Mouse (Mus musculus) B cell, adult 2 months (primary cell): ENCODE measurements around the gene Nhp2.

ENCODE experiments used
- DNase-seq, 2 experiments: peaks; one replicate each; pipeline ENCODE4 v3.0.0; 2022

Nhp2 gene

GRCm38 (mm10) chr11:51637971-51638414 is 18.5 kb downstream of the Nhp2 start:
- DNase-seq, result peak; percentile 85 to 86

DNA sequence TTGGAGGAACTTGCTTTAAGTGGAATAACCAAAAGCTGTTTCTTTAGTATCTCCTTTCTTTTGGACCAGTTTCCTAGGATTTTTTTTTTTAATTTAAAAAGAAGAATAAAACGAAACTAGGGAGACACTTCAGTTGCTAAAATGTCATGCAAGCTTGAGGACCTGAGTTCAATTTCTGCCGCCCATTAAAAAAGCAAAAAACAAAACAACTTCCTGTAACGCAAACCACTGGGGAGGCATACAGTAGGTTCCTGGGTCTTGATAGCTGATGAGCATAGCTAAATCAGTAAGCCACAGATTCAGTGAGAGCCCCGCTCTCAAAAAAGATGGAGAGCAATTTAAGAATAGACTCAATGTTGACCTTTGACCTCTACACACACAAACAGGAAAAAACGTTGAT is 19.0 kb downstream of the Nhp2 start:
- no peak for DNase-seq

- no peak for DNase-seq
Measured at GRCm38 (mm10) chr11:51640748-51641147, 21.2 kb downstream of the Nhp2 start.

GRCm38 (mm10) chr11:51643202-51643601 is 23.7 kb downstream of the Nhp2 start:
- no peak for DNase-seq

- peak; percentile 37 to 42 for DNase-seq
Measured at GRCm38 (mm10) chr11:51643761-51644160, 24.2 kb downstream of the Nhp2 start.

DNA sequence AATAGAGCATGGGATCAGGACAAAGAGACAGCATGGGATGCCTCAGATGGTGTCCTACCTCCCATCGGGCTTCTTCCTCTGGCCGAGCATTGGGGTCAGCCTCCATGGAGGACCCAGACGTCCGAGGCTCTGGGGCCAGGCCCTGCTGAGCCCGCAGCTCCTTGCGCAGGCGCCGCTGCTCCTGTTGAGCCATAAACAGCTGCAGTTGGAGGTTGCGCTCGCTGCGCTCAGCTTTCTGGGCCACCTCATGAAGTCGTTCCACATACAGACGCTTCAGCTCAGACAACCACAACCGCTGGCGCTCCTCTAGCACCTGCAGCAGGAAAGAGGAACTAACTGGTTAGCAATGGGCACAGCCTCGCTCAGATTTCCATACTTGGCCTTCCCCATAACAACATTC is 24.7 kb downstream of the Nhp2 start:
- peak; percentile 79 to 81 for DNase-seq

GRCm38 (mm10) chr11:51645293-51645692 is 25.8 kb downstream of the Nhp2 start:
- DNase-seq, result no peak

DNA sequence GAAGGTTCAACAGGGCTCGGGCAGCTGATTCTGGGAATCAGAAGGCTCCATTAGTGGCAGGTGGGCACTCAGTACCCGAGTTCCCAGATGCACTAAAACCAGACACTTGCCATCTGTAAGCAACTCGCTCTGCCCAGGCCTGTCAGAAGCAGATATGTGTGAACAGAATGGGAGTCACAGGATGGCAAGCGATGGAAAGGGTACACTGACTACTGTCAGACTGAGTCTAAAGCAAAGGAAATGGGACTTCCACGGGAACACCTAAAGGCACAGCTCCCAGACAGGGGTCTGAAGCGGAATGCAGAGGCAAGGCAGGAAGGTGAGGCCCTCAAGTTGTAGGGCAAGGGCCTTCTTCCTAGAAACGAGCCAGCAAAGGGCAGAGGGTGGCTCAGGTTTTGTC is 26.7 kb downstream of the Nhp2 start:
- DNase-seq, result no peak

DNA sequence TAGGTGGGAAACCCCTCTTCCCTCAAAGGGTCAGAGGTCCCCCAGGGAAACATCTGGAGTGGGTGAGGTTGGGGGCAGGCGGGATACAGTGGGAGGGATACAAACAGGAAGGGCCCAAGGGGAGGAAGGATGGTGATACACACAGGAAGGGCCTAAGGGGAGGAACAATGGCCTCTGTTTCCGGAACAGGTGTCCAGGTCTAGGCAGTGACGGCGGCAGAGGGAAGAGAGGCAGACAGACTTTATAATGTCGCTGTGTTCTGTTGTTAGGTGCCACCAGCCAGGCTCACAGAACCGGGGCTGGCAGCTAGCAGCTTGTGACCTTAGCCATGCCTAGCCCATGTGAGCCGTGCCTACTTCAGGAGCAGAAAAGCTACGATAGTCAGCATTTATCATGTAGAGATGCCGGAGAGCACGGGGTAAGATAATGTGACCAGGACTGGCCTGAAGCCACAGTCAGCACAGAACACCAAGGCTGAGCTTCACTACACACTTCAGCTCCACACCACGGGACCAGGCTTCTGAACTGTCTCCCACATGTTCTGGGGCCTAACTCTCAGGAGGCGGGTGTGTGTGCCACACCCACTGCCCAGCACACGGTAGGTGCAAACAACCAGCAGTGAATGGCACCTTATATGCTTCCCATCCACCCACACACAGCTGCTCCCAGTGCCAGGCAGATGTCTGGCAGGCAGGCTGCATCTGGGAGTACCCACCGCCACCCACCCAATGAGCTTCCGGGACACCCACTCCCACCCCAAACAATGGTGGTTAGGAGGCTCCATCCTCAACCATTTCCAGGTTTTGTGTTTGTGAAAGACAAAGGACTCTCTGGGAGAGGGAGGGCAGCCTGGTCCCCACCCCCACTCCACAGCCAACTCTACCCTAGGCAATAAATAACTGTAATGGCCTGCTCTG is 27.5 kb downstream of the Nhp2 start:
- DNase-seq, result peak; percentile 48 to 49

DNA sequence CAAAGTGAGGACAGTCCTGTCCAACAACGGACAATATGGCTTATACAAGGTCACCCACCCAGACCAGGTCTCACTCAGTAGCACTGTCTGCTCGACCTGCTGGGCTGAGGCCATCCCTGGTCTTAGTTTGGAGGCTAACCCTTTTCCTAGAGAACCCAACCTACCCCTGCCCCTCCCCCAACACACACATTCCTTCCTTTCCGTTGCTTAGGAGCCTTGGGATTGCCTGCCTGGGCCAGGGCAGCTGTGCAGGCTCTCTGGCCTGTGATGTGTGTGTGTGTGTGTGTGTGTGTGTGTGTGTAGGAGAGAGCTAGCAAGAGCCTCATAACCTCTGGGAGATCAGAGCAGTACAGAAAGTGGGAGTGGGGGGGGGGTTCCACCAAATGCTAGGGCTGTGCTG is 29.0 kb downstream of the Nhp2 start:
- no peak for DNase-seq

DNA sequence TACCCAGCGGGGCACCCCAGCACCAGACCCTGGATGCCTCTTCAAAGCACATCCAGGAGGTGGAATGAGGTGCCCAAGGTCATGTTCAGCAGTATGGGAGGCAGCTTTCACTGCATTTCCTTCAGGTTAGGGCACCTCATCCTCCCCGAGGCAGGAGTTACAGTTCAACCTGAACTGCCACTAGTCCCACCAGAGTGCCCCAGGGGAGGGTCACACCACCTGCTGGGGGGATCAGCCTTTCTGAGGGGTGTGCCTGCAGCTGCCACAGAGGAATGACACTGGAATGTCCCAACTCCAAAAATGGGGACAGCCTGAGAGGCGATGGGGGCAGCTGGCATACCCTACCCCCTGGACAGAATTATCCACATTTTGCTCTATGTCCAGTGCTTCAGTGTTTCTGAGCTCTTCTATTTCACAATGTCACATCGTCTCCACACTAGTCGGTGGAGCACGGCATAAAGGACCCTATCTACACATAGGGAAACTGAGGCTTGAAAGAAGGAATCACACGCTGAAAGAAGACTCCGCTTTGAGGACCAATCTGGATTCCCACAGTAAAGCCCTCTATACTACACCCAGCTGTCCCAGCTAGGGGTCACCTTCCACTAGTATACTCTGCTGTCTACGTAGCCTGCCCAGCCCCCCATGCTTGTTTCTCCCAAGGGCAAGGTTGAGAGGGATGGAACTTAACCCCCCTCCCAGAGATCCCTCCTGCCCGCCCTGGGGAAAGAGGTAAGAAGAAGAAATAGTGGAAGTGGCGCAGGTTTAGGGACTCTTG is 29.8 kb downstream of the Nhp2 start:
- DNase-seq, result no peak

DNA sequence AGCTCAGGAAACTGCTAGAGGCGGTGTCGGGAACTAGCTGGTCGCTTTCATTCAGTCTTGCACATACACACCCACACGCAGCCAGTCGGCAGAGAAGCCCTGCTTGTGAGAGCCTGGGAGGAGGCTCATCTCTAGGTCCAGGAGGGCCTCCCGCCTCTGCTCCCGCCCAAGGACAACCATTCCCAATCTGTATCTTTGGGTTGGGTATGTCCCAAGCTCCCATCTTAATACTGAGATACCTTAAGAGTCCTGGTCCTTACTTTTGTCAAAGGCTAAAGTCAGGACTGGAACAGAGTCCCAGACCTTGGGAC is 30.3 kb downstream of the Nhp2 start:
- DNase-seq, result peak in 1 of 2 experiments; percentile 30

DNA sequence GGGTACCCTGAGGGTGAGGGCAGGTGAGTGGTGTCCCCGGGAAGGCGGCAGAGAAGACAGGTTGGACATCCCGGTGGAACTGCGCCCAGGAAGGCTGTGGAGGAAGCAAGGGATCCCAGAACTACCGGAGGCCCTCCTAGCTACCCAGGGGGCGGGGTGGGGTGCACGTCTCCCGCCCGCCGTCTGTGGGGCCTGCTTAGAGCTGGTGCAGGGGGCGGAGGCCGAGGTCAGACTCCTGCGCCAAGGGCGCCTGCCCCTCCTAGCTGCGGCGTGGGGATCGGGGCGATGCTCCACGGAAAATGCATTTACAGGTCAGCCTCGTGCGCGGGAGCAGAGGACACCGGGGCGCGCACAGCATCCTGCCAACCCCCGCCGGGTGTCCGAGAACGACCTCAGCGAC is 30.7 kb downstream of the Nhp2 start:
- peak in 1 of 2 experiments; percentile 50 for DNase-seq

- peak; percentile 84 to 86 for DNase-seq
Measured at GRCm38 (mm10) chr11:51650691-51651515, 31.4 kb downstream of the Nhp2 start, which contains the start of the genes N4bp3 and D930048N14Rik. Gene N4bp3, minus strand, starts transcription at chr11:51650842. Gene D930048N14Rik, plus strand, starts transcription at chr11:51650954.

GRCm38 (mm10) chr11:51652889-51653418 is 33.4 kb downstream of the Nhp2 start:
- DNase-seq, result no peak

DNA sequence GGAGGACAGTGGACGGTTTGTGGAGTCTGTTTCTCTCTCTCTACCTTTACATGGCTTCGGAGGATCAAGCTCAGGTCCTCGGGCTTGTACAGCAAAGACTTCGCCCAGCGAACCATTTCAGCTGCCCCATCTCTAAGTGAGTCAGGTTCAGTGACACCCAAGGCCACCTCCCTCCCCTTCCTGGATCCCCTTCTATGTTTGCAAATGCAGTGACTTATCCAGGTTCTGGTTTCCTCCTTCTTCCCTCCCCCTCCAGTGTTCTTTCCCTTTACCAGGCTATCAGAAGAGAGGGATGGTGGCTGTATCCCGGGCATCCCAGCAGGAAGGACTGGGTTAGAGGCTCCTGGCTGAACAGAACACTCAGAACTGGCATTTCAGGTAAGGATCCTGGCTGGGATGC is 34.2 kb downstream of the Nhp2 start:
- no peak for DNase-seq

DNA sequence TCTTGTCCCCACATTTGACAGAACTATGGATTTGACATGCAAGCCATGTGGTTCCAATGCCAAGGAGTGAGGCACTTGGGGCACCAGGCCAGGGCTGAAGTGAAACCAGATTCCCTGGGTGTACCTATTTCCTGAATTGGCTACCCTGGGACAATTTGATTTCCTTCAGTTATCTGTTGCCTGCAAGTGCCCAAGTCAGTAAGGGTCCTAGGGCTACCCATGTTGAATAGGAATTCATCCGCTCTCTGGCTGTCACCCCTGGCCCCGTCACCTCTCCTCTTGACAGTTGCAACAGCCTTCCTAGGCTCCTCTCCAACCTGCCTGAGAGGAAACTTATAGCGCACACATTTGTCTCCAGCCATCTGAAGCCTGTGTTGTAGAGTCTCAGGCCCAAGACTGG is 35.4 kb downstream of the Nhp2 start:
- no peak for DNase-seq

- no peak for DNase-seq
Measured at GRCm38 (mm10) chr11:51656798-51657521, 37.4 kb downstream of the Nhp2 start.

- DNase-seq, result no peak
Measured at GRCm38 (mm10) chr11:51658291-51658690, 38.8 kb downstream of the Nhp2 start.

DNA sequence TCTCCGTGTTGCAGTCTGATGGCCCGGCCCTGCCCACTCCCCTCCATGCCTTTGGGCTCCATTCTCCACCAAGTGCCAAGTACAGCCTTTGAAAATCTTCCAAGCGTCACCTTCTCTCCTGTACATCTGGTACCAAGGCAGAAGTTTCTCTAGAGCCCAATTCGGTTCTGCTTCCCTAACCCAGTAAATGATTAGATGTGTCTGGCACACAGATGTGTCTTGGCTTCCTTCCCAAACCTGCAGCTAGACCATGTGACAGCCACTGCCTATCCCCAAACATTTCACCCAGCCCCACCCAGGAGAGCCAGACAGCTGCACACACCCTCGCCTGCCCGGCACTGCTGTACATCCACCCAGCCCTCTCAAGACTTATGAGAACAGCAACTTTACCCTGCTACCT is 39.2 kb downstream of the Nhp2 start:
- no peak for DNase-seq

DNA sequence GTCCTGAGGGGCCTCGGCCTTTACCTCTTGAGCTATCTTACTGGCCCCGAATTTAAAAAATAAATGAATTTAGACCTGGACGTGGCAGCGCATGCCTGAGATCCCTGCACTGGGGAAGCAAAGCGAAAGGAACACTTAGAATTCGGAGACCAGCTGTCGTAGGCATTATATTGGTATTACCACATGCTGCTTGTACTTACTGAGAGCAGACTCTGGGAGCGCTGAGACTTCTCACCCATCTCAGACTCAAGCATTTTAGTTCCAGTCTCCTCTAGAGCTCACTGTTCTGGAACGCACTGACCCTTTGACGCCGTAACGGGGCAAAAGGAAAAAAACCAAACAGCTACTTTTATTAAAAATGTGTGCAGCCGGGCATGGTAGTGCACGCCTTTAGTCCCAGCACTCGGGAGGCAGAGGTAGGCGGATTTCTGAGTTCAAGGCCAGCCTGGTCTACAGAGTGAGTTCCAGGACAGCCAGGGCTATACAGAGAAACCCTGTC is 42.4 kb downstream of the Nhp2 start:
- no peak for DNase-seq

DNA sequence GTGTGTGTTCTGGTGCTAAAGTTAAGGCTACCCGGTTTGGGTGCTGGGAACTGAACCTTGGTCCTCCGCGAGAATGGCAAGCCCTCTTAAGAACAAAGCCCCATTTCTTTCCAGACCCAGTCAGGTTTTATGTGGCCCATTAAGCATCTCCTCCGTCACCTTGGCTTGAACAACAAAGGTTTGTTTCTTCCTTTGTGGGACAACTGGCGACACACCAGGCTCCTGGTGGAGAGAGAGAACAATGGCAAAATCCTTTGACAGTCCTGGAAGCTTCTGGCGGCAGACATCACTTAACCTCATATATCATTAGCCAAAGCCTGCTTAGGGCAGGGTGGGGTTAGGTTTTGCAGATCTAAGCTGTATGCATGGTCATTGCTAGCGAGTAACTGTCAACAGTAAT is 43.1 kb downstream of the Nhp2 start:
- no peak for DNase-seq
